Mouse (Mus musculus): ENCODE results near the gene Veph1.

Gene Veph1

DNA sequence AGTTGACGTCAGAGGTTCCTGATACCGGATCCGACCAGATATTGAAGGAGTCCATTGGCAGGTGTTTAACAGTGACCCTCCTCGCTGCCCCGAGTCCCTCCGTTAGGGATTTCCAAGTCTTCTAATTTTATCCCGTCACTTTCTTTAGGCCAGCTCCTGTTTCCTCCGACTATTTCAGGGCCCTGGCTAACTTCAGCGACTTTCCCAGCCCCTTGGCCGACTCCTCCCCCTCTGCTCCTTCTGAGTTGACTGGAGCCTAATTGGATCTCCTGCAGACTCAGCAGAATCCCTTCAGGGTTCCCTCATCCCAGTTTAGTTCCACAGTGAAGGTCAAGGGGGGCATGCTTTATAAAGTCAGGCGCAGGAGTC lies 75.4 kb downstream of the Veph1 start:
- DNase-seq (ENCODE audit: low spot score): no peak

DNA sequence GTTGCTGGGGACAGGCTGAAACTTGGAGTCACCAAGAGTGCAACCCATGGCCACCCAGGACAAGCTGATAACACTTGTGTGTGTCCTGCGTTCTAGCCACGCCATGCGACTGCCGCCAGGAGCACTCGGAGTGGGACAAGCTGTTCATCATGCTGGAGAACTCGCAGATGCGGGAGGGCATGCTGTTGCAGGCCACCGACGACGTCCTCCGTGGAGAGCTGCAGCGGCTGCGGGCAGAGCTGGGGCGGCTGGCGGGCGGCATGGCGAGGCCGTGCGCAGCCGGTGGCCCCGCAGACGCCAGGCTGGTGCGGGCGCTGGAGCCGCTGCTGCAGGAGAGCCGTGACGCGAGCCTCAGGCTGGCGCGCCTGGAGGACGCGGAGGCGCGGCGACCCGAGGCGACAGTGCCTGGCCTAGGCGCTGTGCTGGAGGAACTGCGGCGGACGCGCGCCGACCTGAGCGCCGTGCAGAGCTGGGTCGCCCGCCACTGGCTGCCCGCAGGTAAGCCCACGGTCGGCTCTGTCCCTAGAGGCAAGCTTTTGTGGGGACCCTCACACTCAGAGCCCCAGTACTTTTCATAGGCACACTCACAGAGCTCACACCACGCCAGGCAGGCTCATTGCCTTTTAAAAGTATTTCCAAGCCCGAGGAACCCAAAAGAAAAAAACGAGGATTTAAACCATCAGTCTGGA lies 75.9 kb downstream of the Veph1 start:
- DNase-seq (ENCODE audit: low spot score): peak; percentile 15

DNA sequence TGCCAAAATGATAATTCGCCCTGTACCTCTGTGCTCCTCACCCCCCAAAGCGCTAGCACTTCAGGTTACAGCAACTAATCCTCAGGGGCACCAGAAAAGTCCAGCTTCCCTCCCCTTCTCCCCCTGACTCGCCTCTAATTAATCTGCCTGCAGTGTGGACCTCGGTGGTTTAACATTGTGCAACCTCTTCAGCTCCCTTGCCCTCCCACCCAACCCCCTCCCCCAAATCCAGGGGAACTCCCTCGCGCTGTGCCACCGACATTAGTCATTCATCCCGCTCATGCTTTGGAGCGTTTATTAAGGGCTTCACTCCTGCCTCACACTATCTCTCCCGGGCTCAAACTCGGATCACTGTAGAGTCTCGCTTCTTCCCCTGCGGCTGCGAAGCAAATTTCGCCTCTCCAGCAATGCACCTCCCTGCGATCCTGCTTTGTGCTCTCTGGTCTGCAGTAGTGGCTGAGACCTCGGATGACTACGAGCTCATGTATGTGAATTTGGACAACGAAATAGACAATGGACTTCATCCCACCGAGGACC lies 76.9 kb downstream of the Veph1 start, which contains the start of gene Ptx3:
Gene Ptx3 (plus strand): TSS at position 256 of the 537 bp plus-strand sequence.
- DNase-seq (ENCODE audit: low spot score): no peak

DNA sequence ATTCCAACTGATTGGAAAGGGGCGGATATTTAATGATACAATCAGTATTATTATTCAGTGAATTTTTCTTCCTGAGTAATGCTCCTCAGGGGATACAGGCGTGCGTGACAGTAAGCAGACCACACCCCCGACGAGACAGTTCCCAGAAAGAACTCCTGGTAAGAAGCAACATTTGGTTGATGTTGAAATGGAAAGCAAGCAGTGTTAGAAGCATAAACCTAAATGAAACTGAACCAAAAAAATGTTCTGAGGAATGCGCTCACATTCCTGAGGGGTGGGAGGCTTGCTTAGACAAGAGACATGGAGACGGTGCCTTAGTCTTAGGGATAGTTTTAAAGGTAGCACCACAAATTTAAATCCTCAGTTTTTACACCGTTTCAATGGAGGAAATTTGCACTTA lies 80.9 kb downstream of the Veph1 start:
- no peak for DNase-seq (ENCODE audit: low spot score)

DNA sequence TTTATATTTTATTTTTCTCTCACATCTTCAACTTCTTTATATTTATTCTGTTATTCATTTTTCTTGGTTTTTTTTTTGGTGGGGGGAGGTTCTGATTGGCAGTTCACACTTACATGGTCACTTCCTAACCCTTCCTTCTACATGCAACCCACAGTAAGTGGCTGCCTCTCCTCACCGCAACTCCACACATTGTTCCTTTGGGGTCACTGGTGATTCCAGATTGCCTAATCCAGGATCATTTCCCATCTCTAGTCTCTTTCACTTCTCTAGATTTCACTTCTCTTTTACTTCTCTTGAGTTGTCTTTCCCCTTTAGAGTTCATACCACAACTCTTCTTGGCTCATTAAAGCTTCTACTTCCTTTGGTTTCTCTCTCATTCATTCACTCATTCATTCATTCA lies 83.1 kb downstream of the Veph1 start:
- DNase-seq (ENCODE audit: low spot score): no peak

DNA sequence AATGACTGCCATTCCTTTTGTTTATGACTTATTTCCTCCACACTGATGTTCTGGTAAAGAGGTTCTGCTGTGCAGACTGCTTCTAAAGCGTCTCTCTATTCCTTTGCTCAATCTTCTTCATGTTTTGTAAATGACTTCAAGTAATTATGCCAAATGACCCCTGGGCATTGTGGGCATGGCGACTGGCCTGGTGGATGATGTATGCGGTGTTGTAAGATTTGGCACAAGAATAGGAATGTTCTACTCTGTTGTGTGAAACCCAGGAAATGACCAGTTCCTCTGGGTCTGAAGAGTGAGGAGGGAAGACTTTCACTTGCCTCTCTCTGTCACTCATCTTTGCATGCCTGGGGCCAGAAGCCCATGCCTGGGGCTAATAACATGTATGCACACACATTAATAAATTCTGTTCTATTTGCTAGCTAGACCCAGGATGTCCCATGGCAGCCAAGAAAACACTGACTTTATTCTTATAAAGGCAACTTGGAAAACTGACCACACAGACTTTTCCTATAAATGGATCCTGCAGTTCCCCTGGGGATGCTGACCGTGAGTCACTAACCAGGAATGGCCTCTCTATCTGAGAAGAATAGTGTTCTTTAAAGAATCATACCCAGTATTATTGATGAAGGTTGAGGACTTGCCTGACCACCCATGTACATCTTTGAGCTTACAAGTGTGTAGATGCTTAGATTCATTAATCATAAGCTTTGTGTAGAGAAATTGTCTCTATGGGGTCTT lies 87.6 kb downstream of the Veph1 start:
- DNase-seq (ENCODE audit: low spot score): no peak

DNA sequence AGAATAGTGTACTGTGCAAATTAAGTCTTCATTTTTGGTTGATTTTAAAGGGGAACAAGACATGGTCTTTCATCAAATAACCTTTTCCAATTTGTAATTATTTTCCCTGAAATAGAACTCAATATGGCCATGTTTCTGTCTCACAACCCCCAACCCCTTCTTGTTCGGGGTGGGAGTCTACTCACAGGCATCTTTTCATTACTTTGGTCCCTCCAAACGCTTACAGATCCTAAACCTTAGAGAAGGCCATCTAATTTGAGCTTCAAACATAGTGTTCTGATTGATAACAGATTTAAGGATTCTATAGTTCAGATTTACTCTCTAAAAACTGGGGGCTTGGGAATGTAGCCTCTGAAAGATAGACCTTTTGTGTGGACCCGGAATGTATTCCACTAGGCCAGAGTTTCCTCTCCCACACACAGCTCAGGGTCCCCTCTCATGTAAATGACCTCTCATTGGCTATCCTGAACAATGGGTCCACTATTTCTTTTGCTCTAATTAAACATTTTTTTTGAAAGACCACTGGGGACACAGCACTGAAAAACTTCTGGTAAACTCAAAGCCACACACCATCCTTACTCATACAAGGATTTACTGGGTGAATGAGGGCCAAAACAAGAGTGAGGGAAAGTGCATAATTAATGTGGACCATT lies 102.6 kb downstream of the Veph1 start:
- DNase-seq (ENCODE audit: low spot score): no peak

DNA sequence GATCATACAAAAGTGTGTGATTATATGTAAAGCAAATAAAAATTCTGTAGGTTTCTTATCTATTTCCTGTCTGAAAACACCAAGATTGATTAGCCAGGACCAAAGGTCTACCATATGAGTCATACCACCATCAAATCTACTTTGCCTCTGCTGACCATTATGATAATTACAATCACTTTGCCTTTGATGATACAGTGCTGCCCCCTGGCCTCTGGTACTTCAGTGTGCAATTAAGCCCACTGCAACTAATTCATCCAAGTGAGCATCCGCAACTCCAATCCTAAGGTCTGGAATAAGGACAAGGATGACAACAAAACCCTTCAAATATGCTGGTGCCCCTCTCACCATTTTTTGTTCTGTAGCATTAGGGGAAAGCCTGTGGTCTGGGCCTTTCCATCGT lies 117.0 kb downstream of the Veph1 start:
- DNase-seq (ENCODE audit: low spot score): no peak

DNA sequence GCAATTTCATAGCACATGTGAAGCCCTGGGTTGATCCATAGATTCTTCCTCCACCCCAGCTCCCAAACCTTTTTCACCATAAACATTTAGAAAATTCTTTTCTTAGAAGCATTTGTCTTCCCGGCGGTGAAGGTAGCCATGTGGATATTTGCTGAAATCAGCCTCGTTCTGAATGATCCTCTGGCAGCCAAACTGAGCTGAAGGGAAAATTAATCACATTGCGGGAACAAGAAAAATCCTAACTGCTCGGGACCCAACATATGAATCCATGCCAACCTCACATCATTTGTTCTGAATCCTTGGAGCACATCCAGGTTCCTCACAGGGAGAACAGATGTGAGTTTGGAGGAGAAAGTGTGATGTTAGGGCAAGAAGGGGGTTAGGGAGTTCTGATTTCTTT lies 123.7 kb downstream of the Veph1 start:
- DNase-seq (ENCODE audit: low spot score): no peak

DNA sequence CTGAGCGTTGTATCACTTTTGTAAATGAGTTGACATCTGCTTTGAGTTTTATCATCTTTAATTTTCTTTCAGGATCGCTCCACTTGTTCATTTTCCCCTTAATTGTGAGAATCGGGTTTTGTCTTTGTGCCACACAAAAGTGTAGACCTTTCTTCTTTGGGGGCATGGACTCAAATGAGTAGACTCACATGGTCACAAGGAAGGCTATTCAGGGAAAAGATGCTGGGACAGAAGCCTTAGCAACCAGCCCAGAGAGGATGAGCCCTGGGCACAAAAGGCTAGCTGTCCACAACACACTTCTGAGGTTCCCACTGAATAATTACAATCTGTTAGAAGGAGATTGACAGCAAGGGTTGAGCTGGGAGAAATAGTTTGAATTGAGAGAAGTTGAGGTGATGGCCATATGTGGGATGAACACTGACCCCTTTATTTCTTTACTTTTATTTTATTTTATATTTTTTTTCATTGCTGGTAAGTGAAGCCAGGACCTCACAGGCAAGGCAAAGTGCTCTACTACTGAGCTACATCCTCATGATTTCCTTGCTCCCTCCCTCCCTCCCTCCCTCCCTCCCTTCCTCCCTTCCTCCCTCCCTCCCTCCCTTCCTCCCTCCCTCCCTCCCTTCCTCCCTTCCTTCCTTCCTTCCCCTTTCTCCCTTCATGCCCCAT lies 126.6 kb downstream of the Veph1 start:
- no peak for DNase-seq (ENCODE audit: low spot score)

DNA sequence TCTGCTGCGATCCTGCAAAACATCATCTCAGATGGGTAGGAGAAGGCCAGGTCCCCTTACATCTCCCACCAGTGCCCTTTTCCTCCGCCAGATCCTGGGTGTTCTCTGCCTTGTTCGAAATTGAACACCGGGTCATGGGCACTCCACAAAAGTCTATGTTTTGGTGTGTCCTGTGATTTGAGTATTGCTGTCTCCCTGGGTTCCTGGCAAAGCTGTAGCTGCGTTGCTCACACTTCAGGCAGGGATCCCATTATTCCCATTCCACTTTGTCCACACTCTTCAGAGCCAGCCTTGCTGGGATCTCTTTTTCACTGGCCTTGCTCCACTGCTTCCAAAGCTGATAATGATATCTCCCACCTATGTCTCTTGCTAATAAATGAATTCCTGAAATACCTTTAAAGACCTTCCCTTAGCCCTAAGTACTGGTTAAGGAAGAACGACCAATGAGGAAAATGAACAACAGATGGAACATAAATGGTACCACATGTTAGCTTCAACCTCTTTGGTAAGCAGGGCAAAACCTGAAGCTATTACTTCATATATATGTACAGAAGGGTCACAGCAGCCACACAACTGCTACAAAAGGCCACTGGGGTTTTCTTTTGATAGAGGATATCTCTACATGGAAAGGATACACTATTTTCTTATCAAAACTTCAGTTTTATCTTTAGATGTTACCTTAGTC lies 129.9 kb downstream of the Veph1 start:
- DNase-seq (ENCODE audit: low spot score): no peak

DNA sequence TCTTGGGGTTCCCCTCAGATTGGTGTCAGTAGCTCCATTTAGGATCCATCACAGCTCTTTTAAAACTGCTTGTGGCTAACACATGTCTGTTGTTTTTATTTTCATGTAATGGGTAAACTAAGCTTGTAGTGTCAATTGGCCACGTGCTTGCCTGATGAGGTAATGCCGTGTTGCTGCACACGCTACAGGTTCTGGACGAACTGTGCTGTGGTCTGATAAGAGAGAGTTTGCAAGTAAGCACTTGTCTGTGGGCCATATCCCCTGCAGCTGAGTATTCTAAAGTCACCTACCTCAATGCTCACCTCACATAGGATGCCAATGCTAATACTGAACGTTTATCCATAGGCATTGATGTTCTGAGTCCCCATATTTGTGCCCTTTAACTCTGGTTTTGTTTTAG lies 131.6 kb downstream of the Veph1 start:
- no peak for DNase-seq (ENCODE audit: low spot score)

DNA sequence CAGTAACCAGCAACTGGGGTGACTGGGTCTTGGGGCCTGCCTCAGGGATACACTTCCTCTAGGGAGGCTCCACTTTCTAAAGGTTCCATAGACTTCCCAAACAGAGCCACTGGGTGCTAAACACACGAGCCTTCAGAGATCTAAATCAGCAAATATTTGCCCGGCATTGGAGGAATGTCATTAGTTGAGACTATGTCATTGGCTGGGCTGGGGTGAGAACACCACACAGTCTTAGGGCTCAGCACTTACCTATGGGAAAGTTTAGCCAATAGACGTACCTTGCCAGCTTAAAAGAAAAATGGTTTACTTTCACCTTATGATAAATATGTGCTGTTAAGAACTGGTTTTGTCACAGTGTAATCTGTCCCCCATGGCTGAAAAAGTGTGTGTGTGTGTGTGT lies 132.1 kb downstream of the Veph1 start:
- DNase-seq (ENCODE audit: low spot score): no peak

DNA sequence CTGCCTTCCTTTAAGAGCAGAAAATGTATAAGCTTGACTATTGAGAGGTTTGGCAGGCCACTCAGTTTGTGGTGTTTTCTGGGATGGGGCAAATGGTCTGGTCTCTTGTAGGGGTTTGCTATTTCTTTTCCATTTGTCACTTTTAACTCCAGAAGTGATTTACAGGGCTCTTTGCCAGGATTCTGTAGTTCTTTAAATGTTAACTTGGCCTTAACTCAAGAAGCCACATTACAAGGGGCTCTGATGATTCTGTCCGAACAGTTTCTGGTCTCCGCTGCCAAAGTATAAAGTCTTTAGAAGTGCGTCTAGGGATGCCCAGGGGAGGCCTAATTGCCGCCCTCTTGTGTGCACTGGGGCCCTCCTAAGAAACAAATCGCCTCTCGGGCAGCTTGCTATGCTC lies 134.0 kb downstream of the Veph1 start:
- no peak for DNase-seq (ENCODE audit: low spot score)

DNA sequence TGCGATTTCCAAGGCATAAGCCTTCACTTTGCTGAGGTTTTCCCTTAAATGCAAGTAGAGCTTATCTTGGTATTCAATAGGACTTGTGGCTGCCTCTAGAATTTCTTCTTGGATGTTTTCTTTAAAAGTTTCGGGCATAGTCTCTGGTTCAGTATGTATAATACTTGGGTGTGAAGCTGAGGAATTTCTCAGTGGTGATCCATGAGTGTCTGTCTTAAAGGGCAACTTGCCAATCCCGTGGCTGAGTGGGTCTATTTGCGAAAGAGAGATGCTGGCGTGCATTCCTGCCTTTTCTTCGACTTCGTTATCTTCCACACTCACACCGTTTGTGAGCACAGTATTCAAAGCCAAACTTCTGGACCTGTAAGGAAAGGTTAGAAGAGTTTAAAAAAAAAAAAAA lies 138.7 kb downstream of the Veph1 start:
- no peak for DNase-seq (ENCODE audit: low spot score)

DNA sequence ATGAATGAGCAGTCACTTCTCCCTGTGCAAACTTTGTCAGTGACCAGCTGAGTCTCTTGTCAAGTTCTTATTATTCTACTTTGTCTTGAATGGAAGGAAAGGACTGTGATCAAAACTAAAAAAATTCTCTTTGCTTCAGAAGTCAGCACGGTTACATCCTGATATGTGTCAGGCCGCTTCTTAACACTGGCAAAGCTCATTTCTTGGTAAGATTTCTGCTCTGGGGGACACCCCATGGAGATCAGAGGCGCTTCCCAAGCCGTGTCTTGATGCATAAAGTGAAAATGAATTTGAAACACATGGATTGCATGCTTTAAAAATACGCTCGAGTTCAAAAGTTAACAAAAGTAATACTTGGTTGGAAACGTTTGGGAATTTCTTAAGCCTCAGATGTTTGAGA lies 159.0 kb downstream of the Veph1 start:
- no peak for DNase-seq (ENCODE audit: low spot score)

DNA sequence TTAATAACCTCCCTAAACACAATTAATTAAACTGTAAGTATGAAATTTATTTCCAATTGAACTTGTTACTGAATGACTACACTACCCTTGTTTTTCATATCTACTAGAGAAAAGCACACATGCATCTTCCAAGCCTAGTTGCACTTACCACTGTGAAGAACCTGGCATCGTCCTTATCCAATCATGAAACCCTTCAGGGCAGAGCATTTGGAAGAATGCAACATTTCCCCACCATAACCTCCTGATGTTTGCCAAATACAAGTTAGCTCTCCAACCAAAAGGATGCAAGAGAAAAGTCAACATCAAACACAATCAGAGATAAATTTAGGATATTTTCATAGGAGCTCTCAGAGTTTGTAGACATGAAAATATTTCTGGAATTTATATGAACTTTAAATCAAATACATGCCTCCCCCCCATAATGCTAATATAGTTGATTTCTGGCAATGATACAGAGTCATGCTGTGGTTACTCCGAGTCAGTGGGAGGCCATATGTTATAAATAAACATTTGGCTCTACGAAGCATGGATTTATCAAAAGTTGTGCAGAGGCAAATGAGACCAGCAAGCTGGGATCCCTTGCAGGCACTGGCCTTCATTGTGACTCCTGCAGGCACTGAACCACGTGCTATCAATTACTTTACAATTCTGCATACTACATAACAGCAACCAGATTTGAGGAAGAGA lies 165.2 kb downstream of the Veph1 start:
- DNase-seq (ENCODE audit: low spot score): no peak

DNA sequence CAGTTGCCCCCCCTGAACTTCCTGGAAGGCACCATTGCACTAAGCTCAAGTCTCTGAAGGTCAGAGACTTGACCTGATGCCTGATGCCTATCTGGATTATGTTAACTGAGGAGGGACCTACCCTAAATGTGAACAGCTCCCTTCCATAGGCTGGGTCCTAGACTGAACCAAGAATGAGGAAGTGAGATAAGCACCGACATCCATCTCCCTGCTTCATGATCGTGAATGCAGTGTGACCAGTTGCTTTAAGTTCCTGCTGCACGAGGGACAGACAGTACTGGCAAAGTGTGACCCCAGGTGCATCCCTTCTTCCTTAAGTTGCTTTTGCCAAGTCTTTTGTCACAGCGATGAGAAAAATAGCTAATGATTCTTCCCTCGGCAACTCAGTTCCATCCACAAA lies 166.9 kb downstream of the Veph1 start:
- DNase-seq (ENCODE audit: low spot score): no peak

DNA sequence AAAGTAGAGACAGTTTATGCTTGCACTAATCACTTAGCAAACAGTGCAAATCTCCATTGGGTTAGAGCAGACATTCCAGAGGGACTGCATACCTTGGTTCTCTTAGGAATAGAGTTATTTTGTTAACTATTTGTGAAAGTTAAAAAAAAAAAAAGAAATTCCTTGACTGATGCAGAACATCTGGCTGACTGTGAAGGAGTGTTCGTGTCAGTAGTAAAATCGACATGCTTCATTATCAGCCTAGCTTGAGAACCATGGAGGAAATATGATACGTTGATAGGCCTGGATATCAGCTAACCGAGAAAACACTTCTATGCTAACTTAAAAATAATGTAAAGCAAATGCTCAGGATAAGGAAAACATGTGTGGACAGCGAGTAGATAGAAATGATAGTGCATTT lies 191.1 kb downstream of the Veph1 start:
- DNase-seq (ENCODE audit: low spot score): no peak

DNA sequence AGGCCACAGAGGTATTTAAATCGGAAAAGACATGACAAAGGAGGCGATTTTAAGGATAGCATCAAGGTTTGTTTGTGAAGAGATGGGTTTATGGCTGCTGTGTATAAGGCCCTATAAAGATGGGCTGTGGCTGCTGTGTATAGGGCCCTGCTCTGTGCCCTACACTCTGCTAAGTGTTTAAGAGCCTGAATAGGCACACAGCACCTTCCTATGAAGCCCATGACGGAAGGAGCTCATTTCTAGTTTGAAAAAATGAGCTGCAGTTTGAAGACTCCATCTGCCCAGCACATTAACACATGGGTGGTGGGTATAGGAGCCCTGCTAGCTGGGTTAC lies 194.1 kb downstream of the Veph1 start:
- no peak for DNase-seq (ENCODE audit: low spot score)

DNA sequence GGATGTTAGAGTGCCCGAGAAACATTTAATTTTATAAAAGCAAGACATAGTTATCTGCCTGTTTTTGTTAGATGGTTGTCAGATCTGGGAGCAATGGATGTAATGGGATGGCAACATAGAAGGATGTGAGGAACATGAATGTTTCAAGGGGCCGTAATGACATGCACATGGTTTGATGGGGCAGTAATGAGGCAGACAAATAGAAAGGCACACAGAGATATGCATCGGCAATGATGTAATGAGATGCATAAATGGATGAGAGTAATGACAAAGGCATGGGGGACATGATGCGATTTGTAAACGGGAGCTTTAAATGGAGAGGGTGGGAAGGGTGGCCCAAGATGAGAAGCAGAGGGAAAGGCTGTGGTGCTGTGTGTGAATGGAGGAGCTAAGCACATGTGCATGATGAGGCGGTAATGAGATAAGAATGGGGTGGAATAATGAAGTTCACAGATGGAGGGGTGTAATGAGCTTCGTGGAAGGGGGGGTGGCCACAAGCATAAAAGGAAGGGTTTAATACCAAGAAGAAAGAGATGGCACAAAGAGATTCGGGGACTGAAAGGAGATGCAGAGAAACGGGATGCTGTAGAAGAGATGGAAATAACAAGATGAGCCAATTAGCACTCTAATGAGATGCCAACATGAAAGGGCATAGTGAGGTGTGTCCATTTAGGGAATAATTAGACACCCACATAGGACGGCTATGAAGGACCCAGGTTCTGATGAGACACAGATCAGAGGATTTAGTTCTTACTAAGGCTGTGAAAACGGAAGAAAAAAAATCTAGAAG lies 194.6 kb downstream of the Veph1 start:
- DNase-seq (ENCODE audit: low spot score): no peak

All from ovary, adult 18-20 months (tissue).